Mouse (Mus musculus): ENCODE measurements around the gene Zdhhc21.

Gene Zdhhc21

DNA sequence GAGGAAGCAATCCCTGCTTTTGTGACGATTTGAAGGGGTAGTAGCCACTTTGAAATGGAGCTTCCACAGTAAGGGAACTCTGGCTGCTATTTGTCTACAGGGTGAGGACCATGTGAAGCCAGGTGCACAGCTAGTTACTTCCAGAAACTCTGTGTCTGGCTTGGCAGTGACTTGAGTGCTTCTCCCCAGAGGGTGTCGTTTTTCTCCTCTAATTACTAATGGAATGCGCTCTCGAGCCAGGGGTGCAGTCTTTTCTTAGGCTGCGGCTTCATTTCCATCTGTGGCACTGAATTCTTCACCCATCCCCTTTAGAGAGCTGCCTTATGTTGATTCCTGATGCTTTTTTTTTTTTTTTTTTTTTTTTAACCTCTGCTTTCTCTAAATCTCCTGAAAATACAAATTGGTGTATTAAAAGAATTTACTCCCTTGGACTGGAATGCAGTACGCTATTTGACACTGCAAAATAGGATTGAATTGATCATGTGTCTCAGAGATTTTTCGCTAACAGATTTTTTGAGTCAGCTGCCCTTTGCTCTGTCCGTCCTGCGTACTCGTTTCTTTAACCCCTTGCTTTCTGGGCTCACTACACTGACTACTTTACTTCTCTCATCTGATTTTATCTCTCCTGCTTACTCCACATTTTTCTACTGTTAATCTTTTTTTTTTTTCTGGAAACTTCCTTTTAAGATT lies 97.2 kb downstream of the Zdhhc21 start:
- DNase-seq, result no peak

DNA sequence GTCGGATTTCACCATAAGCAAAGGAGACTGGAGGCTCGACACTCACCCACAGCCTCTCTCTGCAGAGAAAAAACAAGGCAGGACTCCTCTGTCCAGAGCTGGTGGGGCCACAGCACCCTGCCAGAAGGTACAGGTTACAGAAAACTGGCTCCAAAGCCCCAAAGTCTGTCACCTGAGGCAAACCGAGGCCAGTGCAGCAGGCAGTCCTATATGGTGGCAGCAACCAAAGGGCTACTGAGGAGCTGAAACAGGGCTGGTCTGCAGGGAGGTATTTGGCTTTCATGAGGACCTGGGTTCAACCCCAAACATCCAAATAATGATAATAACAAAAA lies 103.5 kb downstream of the Zdhhc21 start:
- no peak for DNase-seq

DNA sequence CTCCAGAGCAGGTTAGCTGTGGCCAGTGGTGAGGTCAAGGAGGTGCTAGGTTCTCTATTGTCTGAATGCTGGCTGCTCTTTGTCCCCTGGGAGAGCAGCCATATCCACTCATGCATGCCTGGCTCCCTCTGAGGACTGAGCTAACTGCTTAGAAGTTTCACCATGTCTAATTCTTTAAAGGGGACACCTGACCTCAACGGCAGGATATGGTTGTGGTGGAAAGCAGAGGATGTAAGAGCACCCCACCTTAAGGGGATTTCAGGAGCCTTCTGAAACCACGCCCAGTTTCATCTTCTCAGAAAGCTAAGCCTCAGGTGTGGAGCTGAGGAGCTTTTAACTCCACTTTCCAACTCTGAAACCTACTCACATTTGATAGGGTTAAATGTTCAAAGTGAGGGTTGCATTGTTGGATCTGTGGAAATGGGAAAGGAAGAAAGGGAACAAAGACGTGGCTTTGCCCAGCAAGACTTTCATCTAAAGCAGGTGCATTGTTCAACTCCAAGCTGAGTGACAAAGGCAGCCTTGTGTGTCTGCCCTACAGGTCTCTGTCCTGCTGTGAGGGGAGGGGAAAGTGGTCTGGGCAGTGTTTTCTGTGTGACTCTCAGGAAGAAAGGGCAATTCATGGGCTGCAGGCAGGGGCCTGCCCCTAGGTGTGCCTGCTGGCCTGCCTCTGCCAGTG lies 104.0 kb downstream of the Zdhhc21 start:
- DNase-seq, result no peak

Data from thymus, postnatal 25 days (tissue).